Mouse (Mus musculus) embryonic fibroblast, embryonic 13.5 days (primary cell): Measurements from ENCODE around the gene Gucy2c.

ENCODE experiments used
- CTCF ChIP-seq: IDR thresholded peaks from 2 replicates; pipeline ENCODE4 v1.5.1; 2011; ENCODE audit warnings: mild to moderate bottlenecking, control low read depth, low read length, moderate library complexity, borderline replicate concordance; ENCODE audit not compliant: insufficient read depth
- POLR2A ChIP-seq: IDR thresholded peaks from 2 replicates; pipeline ENCODE4 v1.6.1; 2011; ENCODE audit warnings: low read depth, mild to moderate bottlenecking, control low read depth, low read length, moderate library complexity

- TF ChIP-seq POLR2A = no peak
- TF ChIP-seq CTCF = no peak
Measured at GRCm38 (mm10) chr6:136701185-136701584, 80.4 kb downstream of the Gucy2c start.
